Mouse (Mus musculus) left cerebral cortex, adult 2 months (tissue): ENCODE measurements around the gene Ern2. TPM values are rescaled to one million over a fixed set of nuclear protein-coding genes. Genes with fewer than 3 reads are reported as not detected.

ENCODE experiments used
- DNase-seq, 2 experiments: peaks; one replicate each; pipeline ENCODE4 v3.0.0; 2021 to 2022; ENCODE audit warnings: low spot score in 2 of 2, mixed read lengths in 1 of 2; ENCODE audit errors: extremely low spot score in 1 of 2
- H3K27ac ChIP-seq: fragments of 200-600 bp; 2 replicates; pipeline ENCODE4 v1.8.1; 2022
- H3K4me3 ChIP-seq: fragments of 200-600 bp; 2 replicates; pipeline ENCODE4 v1.8.1; 2022
- CTCF ChIP-seq: fragments of 200-600 bp; IDR thresholded peaks from 2 replicates; pipeline ENCODE4 v1.8.1; 2022; ENCODE audit warnings: antibody characterized with exemption, mild to moderate bottlenecking, moderate library complexity
- intact Hi-C: fragments of 180-260 bp; cut with DNase I; formaldehyde crosslinking; loops from one replicate; pipeline ENCODE4 v1.15.1; 2025
- total RNA-seq, 2 experiments: library from RNA; stranded (reverse); gene quantifications; 2 replicates each; pipeline ENCODE4 v1.2.3; 2021

Ern2 gene
- total RNA-seq, 2 experiments from 2014 or later: 0.45 to 0.75 TPM

DNA sequence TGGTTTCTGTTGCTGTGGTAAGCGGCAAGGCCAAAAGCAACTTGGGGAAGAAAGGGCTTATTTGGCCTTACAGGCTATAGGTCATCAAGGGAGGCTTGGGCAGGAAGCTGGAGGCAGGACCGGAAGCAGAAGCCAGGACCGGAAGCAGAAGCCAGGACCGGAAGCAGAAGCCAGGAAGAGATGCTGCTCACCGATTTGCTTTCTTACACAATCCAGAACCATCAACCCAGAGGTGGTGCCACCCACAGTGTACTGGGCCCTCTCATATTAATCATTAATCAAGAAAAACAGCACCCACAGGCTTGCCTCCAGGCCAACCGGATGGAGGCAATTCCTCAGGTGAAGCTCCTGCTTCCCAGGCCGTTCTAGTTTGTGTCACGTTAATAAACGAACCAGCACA is 10.8 kb upstream of the Ern2 start:
- no peak for DNase-seq
- TF ChIP-seq CTCF: no peak
- Histone ChIP-seq H3K27ac (no peak overlapping the region), H3K4me3 (no peak overlapping the region)
- intact Hi-C loops: no loop called here

GRCm38 (mm10) chr7:122193919-122194318 is 7.9 kb upstream of the Ern2 start:
- intact Hi-C loops: no loop called here
- no peak for DNase-seq

GRCm38 (mm10) chr7:122191097-122191496 is 5.1 kb upstream of the Ern2 start:
- Histone ChIP-seq H3K27ac (no peak overlapping the region), H3K4me3 (no peak overlapping the region)
- intact Hi-C loops: no loop called here
- TF ChIP-seq CTCF: no peak
- DNase-seq: no peak

More at GRCm38 (mm10) chr7:122193919-122194318, 7.9 kb upstream of the Ern2 start:
- Histone ChIP-seq H3K27ac (no peak overlapping the region), H3K4me3 (no peak overlapping the region)
- TF ChIP-seq CTCF: peak; percentile 5; the same call in 1 of the 2 replicates

GRCm38 (mm10) chr7:122189484-122189883 is 3.5 kb upstream of the Ern2 start:
- intact Hi-C loops: no loop called here
- no peak overlapping the region for H3K4me3 ChIP-seq
- no peak for DNase-seq
- TF ChIP-seq CTCF: peak; percentile 62
- H3K27ac ChIP-seq: no peak overlapping the region

- H3K27ac ChIP-seq: no peak overlapping the region
- intact Hi-C loops: no loop called here
- TF ChIP-seq CTCF: no peak
- H3K4me3 ChIP-seq: no peak overlapping the region
- DNase-seq: no peak
Measured at GRCm38 (mm10) chr7:122184569-122184968, 1.4 kb downstream of the Ern2 start.

- H3K27ac ChIP-seq: no peak overlapping the region
- no peak for TF ChIP-seq CTCF
- intact Hi-C loops: no loop called here
- no peak overlapping the region for H3K4me3 ChIP-seq
- no peak for DNase-seq
Measured at GRCm38 (mm10) chr7:122180720-122181119, 5.3 kb downstream of the Ern2 start.

DNA sequence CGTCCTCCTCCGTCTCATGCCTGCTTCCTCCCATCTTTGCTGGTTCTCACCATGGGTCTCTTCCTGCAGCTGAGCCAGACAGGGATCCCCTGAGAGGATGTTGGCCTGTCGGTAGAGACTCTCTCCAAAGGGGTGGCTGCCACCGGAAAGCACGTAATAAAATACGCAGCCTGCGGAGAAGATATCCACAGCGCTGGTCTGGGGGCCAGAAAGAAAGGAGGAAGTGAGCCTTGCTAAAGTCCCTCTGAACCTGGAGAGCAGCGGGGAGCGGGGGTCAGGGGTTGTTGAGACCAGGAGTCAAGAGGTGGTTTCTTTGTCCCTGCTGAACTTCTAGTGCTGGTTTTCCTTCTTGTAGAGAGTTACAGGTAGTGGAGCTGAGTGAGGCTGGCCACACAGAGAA is 14.4 kb downstream of the Ern2 start:
- Histone ChIP-seq H3K4me3 (no peak overlapping the region), H3K27ac (no peak overlapping the region)
- no peak for TF ChIP-seq CTCF
- no peak for DNase-seq
- intact Hi-C loops: no loop called here

- intact Hi-C loops: no loop called here
Measured at GRCm38 (mm10) chr7:122170705-122171104, 15.3 kb downstream of the Ern2 start.

GRCm38 (mm10) chr7:122167203-122167602 is 18.8 kb downstream of the Ern2 start:
- intact Hi-C loops: no loop called here
- no peak for TF ChIP-seq CTCF
- H3K4me3 ChIP-seq: no peak overlapping the region
- no peak overlapping the region for H3K27ac ChIP-seq
- no peak for DNase-seq

More at GRCm38 (mm10) chr7:122170705-122171104, 15.3 kb downstream of the Ern2 start:
- Histone ChIP-seq H3K27ac (no peak overlapping the region), H3K4me3 (no peak overlapping the region)
- no peak for DNase-seq
- TF ChIP-seq CTCF: no peak

DNA sequence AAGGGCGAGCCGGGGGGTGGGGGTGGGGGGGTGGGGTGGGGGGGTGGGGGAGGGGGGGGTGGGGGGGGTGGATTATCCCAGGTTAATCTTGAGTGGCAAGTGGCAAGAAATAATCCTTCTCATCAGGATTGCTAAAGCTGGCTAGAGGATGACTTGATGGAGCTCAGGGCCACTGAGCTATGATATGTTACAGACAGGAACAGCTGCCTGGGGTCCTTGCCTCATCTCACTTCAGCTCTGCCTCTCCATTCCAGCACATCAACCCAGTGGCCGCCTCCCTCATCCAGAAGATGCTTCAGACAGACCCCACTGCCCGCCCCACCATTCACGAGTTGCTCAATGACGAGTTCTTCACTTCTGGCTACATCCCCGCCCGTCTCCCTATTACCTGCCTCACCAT is 22.2 kb downstream of the Ern2 start:
- no peak for DNase-seq
- no peak overlapping the region for H3K4me3 ChIP-seq
- no peak overlapping the region for H3K27ac ChIP-seq
- TF ChIP-seq CTCF: no peak
- intact Hi-C loops: no loop called here

GRCm38 (mm10) chr7:122160037-122160436 is 26.0 kb downstream of the Ern2 start:
- intact Hi-C loops: no loop called here
- TF ChIP-seq CTCF: no peak
- no peak for DNase-seq
- no peak overlapping the region; the same call in 1 of the 2 replicates for H3K4me3 ChIP-seq
- no peak overlapping the region for H3K27ac ChIP-seq

DNA sequence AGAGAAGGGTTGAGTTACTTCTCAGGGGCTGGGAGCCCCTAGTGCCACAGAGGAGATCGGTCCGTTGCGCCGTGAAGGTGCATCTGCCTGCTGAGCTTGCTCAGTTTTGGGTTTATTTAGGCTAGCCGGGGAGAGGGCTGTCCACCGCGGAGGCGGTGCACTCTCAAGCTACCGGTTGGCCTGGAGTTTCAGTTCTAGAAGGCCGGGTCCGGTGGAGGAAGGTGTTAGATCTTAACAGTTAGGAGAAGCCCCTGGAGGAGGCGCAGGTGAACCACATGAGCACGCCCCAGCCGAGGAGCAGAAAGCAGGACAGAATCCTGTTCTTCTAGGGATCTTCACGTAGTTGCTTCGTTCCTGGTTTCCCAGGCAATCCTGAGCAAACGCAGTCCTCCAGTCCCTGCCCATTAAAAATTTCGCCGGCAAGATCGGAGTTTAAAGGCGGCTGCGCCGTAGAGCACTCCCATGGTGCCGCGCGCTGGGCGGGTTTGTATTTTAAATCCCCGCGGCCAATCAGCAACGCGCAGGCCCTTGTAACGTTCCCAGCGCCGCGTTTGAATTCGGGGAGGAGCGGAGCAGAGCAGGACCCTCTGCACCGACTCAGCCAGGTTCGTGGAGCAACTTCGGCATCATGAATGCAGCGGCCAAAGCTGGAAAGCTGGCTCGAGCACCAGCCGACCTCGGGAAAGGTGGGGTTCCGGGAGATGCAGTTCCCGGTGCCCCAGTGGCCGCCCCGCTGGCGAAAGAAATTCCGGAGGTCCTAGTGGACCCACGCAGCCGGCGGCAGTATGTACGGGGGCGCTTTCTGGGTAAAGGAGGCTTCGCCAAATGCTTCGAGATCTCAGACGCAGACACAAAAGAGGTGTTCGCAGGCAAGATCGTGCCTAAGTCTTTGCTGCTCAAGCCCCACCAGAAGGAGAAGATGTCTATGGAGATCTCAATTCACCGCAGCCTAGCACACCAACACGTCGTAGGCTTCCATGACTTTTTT is 26.8 kb downstream of the Ern2 start, which contains the start of gene Plk1:
Gene Plk1 (plus strand): TSS at position 525 of the 988 bp plus-strand sequence.
- Histone ChIP-seq H3K27ac (peak within 1 kb of the TSS; percentile 53), H3K4me3 (peak within 1 kb of the TSS; percentile 64)
- TF ChIP-seq CTCF: no peak; the same call in 1 of the 2 replicates
- intact Hi-C loops: no loop called here
- peak; percentile 77 to 82 for DNase-seq
